Mouse (Mus musculus) lung, adult 10 weeks (tissue): Measurements from ENCODE around the gene Mrpl4. TPM values are rescaled to one million over a fixed set of nuclear protein-coding genes. Genes with fewer than 3 reads are reported as not detected.

ENCODE experiments used
- polyA plus RNA-seq: library from polyadenylated mRNA; stranded (reverse); fragments of 350-450 nt; fragmentation: Illumina TruSeq; extraction: RNeasy Lipid Tissue Mini Kit (QIAGEN cat#74804); gene quantifications from one replicate; pipeline ENCODE4 v1.2.3, GENCODE M21; 2014; ENCODE audit warnings: low read depth, low replicate concordance; ENCODE audit not compliant: insufficient read depth

Gene Mrpl4
- polyA plus RNA-seq, result 54.9 TPM

DNA sequence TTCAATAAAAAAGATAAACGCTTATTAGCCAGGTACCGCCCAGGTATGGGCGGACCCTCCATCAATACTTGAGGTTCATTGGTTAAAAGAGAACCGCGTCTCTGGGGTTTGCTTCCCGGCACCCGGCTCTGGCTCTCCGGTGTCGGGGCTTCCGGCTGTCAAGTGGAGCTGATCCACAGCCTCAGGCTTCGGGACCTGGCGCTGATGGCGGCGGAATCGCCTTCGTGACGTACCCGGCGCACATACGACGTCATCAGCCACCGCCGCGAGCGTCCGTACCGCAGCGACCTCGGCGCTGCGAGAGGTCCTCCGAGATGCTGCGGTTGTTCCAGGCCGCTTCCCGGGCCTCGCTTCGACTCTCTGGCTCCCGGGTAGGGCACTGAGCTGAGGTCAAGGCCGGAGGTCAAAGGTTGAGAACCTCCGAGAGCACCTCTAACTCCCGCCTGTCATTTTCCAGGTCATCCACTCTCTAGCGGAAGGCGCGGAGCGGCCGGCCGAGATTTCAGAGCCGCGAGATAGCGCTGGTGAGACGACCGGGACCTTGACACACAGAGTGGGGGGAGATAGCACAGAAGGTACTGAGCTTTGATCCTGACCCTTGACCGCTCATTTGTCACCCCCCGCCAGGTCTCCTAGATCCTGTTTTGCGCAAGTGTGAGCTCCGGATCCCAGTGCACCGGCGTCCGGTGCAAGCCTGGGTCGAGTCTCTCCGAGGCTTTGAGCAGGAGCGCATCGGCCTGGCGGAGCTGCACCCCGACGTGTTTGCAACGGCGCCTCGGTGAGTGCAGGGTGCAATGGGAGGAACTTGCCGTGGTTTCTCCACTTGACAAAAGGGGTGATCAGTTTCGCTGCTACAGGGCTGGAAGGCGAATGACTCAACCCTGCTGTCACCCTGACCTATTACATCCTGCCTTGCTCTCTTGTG is at the start of gene Mrpl4:
TSS of gene Mrpl4 (plus strand) at position 112 of the 925 bp plus-strand sequence.

GRCm38 (mm10) chr9:20959430-20959938 is 43.1 kb upstream of the Mrpl4 start, which contains the start of gene Dnmt1:
Dnmt1 (minus strand) TSS chr9:20959888.

GRCm38 (mm10) chr9:20976216-20976960 is 26.1 kb upstream of the Mrpl4 start, which contains the start of gene S1pr2:
S1pr2 (minus strand) TSS chr9:20976781.

DNA sequence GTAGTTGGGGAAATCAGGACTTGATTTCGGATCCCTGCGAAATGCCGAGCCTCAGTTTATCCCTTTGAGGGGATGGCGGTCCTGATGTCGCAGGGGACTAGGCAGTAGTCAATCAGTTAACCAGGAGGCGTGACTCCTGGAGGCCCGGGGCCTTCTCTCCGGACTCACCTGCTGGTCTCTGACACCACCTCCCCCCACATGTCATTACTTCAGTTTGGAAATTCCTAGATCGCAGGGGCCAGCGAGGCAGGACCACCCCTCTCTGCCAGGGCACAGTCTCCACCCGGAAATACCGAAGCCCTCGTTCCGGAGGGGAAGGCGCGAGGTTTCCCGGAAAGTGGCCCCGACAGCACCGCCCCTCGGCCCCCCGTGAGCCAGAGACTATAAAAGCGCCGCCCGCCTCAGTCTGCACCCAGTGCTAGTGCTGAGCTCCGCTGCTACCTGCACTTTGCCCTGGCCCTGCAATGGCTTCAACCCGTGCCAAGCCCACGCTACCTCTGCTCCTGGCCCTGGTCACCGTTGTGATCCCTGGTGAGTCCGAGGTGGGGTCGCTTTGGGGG is 13.1 kb downstream of the Mrpl4 start, which contains the start of gene Icam1:
TSS of gene Icam1 (plus strand) at position 415 of the 560 bp plus-strand sequence.

DNA sequence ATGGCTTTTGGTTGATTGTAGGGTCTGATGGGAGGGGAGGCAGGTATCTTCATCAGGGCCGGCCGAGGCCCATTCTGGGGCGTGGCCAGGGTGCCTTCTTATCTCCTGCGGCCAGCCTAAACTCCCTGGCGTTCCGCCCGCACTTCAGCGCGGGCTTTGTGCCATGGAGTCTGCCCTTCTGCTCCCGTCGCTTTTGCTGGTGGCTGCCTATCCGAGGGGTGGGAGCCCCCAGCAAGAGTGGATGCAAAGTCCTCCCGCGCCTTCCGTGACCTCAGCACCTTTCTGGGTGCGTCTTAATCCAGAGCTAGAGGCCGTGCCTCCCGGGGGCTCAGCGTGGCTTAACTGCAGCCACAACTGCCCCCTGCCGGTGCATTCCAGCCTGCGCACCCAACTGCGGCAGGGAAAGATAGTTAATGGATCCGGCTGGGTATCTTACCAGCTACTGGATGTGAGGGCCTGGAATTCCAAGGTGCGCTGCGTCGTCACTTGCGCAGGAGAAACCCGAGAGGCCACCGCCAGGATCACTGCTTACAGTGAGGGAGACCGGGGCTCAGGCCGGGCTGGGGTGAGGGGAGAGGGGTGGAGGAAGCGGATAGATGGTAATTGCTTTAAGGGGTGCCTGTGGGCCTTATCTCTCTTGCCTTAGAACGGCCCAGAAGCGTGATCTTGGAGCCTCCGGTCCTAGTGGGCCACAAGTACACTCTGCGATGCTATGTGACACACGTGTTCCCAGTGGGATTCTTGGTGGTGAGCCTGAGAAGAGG is 26.9 kb downstream of the Mrpl4 start, which contains the start of gene Icam4:
TSS of gene Icam4 (plus strand) at position 83 of the 764 bp plus-strand sequence.

GRCm38 (mm10) chr9:21031896-21032351 is 29.4 kb downstream of the Mrpl4 start, which contains the start of gene Icam5:
Icam5 (plus strand) TSS chr9:21032073.

Other genes starting within 250 kb of the Mrpl4 start
- 1.3 TPM for gene Col5a3, start 187.7 kb upstream of the Mrpl4 start, polyA plus RNA-seq
- not detected for gene Rdh8, start 184.2 kb upstream of the Mrpl4 start, polyA plus RNA-seq
- 17.4 TPM for gene A230050P20Rik, start 134.1 kb upstream of the Mrpl4 start, polyA plus RNA-seq
- gene Angptl6, start 123.0 kb upstream of the Mrpl4 start, polyA plus RNA-seq, result 2.2 TPM
- 15.0 TPM for gene Ppan, start 114.6 kb upstream of the Mrpl4 start, polyA plus RNA-seq
- gene Eif3g, start 104.1 kb upstream of the Mrpl4 start, polyA plus RNA-seq, result 123 TPM
- 8.6 TPM for gene Dnmt1, start 42.9 kb upstream of the Mrpl4 start, polyA plus RNA-seq
- gene S1pr2, start 26.0 kb upstream of the Mrpl4 start, polyA plus RNA-seq, result 8.2 TPM
- 159 TPM for gene Icam1, start 13.2 kb downstream of the Mrpl4 start, polyA plus RNA-seq
- 1.6 TPM for gene Icam4, start 26.6 kb downstream of the Mrpl4 start, polyA plus RNA-seq
- 0.12 TPM for gene Icam5, start 29.3 kb downstream of the Mrpl4 start, polyA plus RNA-seq
- not detected for gene Zglp1, start 64.4 kb downstream of the Mrpl4 start, polyA plus RNA-seq
- gene Gm49373, start 70.4 kb downstream of the Mrpl4 start, polyA plus RNA-seq, result 0.21 TPM
- 40.1 TPM for gene Fdx1l, start 70.9 kb downstream of the Mrpl4 start, polyA plus RNA-seq
- gene Gm38431, start 89.3 kb downstream of the Mrpl4 start, polyA plus RNA-seq, result 0.10 TPM
- gene Raver1, start 89.3 kb downstream of the Mrpl4 start, polyA plus RNA-seq, result 17.8 TPM
- 9.4 TPM for gene Tyk2, start 128.5 kb downstream of the Mrpl4 start, polyA plus RNA-seq
- 99.3 TPM for gene Cdc37, start 147.2 kb downstream of the Mrpl4 start, polyA plus RNA-seq
- gene Pde4a, start 163.0 kb downstream of the Mrpl4 start, polyA plus RNA-seq, result 3.4 TPM
- gene Keap1, start 236.6 kb downstream of the Mrpl4 start, polyA plus RNA-seq, result 24.3 TPM
- gene S1pr5, start 245.7 kb downstream of the Mrpl4 start, polyA plus RNA-seq, result 1.3 TPM